ENCODE assay signal across 9 mouse cellular contexts in genomic region chr13:68572966-68573913, GRCm38 (mm10). TPM values are rescaled to one million over a fixed set of nuclear protein-coding genes. Genes with fewer than 3 reads are reported as not detected.
DNase-seq lines count a peak whose midpoint lies in the region; ATAC-seq lines count a peak whose summit lies in the region.
"Had no signal": no experiment of that assay in that cellular context is flagged by ENCODE, and none has a peak within 500 bp of the region (broad histone marks: within the 10 kb centered on the region; RNA-seq: fewer than 3 reads in every experiment).

No protein-coding gene starts in this region.

- H3K4me3 ChIP-seq in midbrain, embryonic 13.5 days (replicated peaks), result no peak overlapping the region
- H3K4me3 ChIP-seq in midbrain, embryonic 14.5 days (replicated peaks; ENCODE audit: low read depth, low read length), result no peak overlapping the region
- no peak overlapping the region for H3K4me3 ChIP-seq in embryonic facial prominence, embryonic 11.5 days (ENCODE audit: low read depth, low read length)
- H3K4me3 ChIP-seq in kidney, embryonic 16.5 days (ENCODE audit: low read length), result no peak overlapping the region
- H3K4me3 ChIP-seq in stomach, embryonic 15.5 days (replicated peaks), result no peak overlapping the region

- no peak overlapping the region for H3K4me2 ChIP-seq in midbrain, embryonic 13.5 days (replicated peaks)
- no peak overlapping the region for H3K4me2 ChIP-seq in midbrain, embryonic 14.5 days (ENCODE audit: low read length)
- no peak overlapping the region for H3K4me2 ChIP-seq in embryonic facial prominence, embryonic 11.5 days (ENCODE audit: low read depth, low read length)
- H3K4me2 ChIP-seq in kidney, embryonic 16.5 days (replicated peaks; ENCODE audit: low read depth, low read length), result no peak overlapping the region
- H3K4me2 ChIP-seq in stomach, embryonic 15.5 days, result no peak overlapping the region

- whole genome bisulfite sequencing in midbrain, embryonic 13.5 days, result 59% methylated on average over 10 of the region's 10 CpGs
- 70% methylated on average over 10 of the region's 10 CpGs for WGBS in midbrain, embryonic 14.5 days
- WGBS in embryonic facial prominence, embryonic 11.5 days, result 61% methylated on average over 10 of the region's 10 CpGs
- WGBS in kidney, embryonic 16.5 days, result 35% methylated on average over 10 of the region's 10 CpGs
- 59% methylated on average over 10 of the region's 10 CpGs for WGBS in stomach, embryonic 15.5 days

- no peak overlapping the region for H3K9ac ChIP-seq in midbrain, embryonic 13.5 days (replicated peaks)
- H3K9ac ChIP-seq in midbrain, embryonic 14.5 days (replicated peaks; ENCODE audit: low read length), result no peak overlapping the region
- no peak overlapping the region for H3K9ac ChIP-seq in embryonic facial prominence, embryonic 11.5 days (replicated peaks; ENCODE audit: low read length)
- H3K9ac ChIP-seq in kidney, embryonic 16.5 days (replicated peaks; ENCODE audit: low read length), result peak overlapping the region; percentile 50; the same call in 1 of the 2 replicates
- no peak overlapping the region for H3K9ac ChIP-seq in stomach, embryonic 15.5 days

- no peaks in the 10 kb centered on the region for H3K27me3 ChIP-seq in midbrain, embryonic 13.5 days
- H3K27me3 ChIP-seq in midbrain, embryonic 14.5 days (ENCODE audit: control insufficient read depth, insufficient read depth, low read length), result no peaks in the 10 kb centered on the region
- no peaks in the 10 kb centered on the region for H3K27me3 ChIP-seq in embryonic facial prominence, embryonic 11.5 days (ENCODE audit: control insufficient read depth, insufficient read depth, low read length)
- no peaks in the 10 kb centered on the region for H3K27me3 ChIP-seq in kidney, embryonic 16.5 days (ENCODE audit: insufficient read depth, low read length)
- no peaks in the 10 kb centered on the region for H3K27me3 ChIP-seq in stomach, embryonic 15.5 days (replicated peaks)

- H3K27ac ChIP-seq in midbrain, embryonic 13.5 days, result 0 out of 2 replicates have a peak overlapping the region, but pooled peaks have one; percentile 1
- H3K27ac ChIP-seq in midbrain, embryonic 14.5 days (replicated peaks; ENCODE audit: low read depth, low read length), result no peak overlapping the region
- H3K27ac ChIP-seq in embryonic facial prominence, embryonic 11.5 days (replicated peaks; ENCODE audit: low read depth, low read length), result no peak overlapping the region
- H3K27ac ChIP-seq in kidney, embryonic 16.5 days (ENCODE audit: low read length), result peak overlapping the region; percentile 90
- peak overlapping the region; percentile 54 for H3K27ac ChIP-seq in stomach, embryonic 15.5 days

- ATAC-seq in midbrain, embryonic 13.5 days, result peak; percentile 32
- ATAC-seq in midbrain, embryonic 14.5 days (ENCODE audit: low FRiP score, low TSS enrichment), result no peak
- ATAC-seq in embryonic facial prominence, embryonic 11.5 days (replicated peaks; ENCODE audit: insufficient number of reproducible peaks, low FRiP score, low TSS enrichment, low read depth), result peak; percentile 53; the same call in 1 of the 2 replicates
- peak; percentile 90 for ATAC-seq in kidney, embryonic 16.5 days (ENCODE audit: low FRiP score, low TSS enrichment)
- ATAC-seq in stomach, embryonic 15.5 days (ENCODE audit: insufficient read depth, low FRiP score, low read depth), result peak; percentile 61; the same call in 1 of the 2 replicates

- H3K9me3 ChIP-seq in midbrain, embryonic 13.5 days, result no peaks in the 10 kb centered on the region
- no peaks in the 10 kb centered on the region for H3K9me3 ChIP-seq in midbrain, embryonic 14.5 days (ENCODE audit: control insufficient read depth, low read length)
- H3K9me3 ChIP-seq in embryonic facial prominence, embryonic 11.5 days (replicated peaks; ENCODE audit: control insufficient read depth, low read length), result no peaks in the 10 kb centered on the region
- no peaks in the 10 kb centered on the region for H3K9me3 ChIP-seq in kidney, embryonic 16.5 days (ENCODE audit: low read length)
- no peaks in the 10 kb centered on the region for H3K9me3 ChIP-seq in stomach, embryonic 15.5 days

- no peaks in the 10 kb centered on the region for H3K4me1 ChIP-seq in midbrain, embryonic 13.5 days (replicated peaks)
- H3K4me1 ChIP-seq in midbrain, embryonic 14.5 days (ENCODE audit: control insufficient read depth, insufficient read depth, low read length), result no peaks in the 10 kb centered on the region
- H3K4me1 ChIP-seq in embryonic facial prominence, embryonic 11.5 days (ENCODE audit: control insufficient read depth, insufficient read depth, low read length), result no peaks in the 10 kb centered on the region
- H3K4me1 ChIP-seq in kidney, embryonic 16.5 days (ENCODE audit: insufficient read depth, low read length), result peaks cover 23% of the 10 kb centered on the region
- no peaks in the 10 kb centered on the region for H3K4me1 ChIP-seq in stomach, embryonic 15.5 days

- DNase-seq in midbrain, embryonic 14.5 days, result no peak
- DNase-seq in embryonic facial prominence, embryonic 11.5 days (ENCODE audit: low spot score), result peak; percentile 46
- no peak for DNase-seq in cerebellum, adult 9-10 months
- no peak for DNase-seq in cerebellum, adult 11-12 months

- peaks cover 65% of the 10 kb centered on the region for H3K36me3 ChIP-seq in midbrain, embryonic 13.5 days
- H3K36me3 ChIP-seq in midbrain, embryonic 14.5 days (ENCODE audit: control insufficient read depth, insufficient read depth, low read length), result peaks cover 55% of the 10 kb centered on the region
- peaks cover 5% of the 10 kb centered on the region for H3K36me3 ChIP-seq in embryonic facial prominence, embryonic 11.5 days (replicated peaks; ENCODE audit: control insufficient read depth, insufficient read depth, low read depth, low read length)
- peaks cover 57% of the 10 kb centered on the region for H3K36me3 ChIP-seq in kidney, embryonic 16.5 days (ENCODE audit: insufficient read depth, low read length)
- peaks cover 29% of the 10 kb centered on the region for H3K36me3 ChIP-seq in stomach, embryonic 15.5 days

RNA-seq across cellular contexts. Expression of gene Mtrr, which starts 8.7 kb away (rescaled TPM):
- polyA plus RNA-seq in midbrain, embryonic 13.5 days (2015; fragmentation: Nextera tagmentation; extraction: Ambion mirVana), result 13.5 and 16.0 TPM in 2 replicates
- 10.2 and 13.5 TPM in 2 replicates for polyA plus RNA-seq in midbrain, embryonic 14.5 days (2014; fragmentation: Nextera tagmentation; extraction: Ambion mirVana)
- polyA plus RNA-seq in embryonic facial prominence, embryonic 11.5 days (2014; fragmentation: Nextera tagmentation; extraction: Ambion mirVana), result 16.5 and 18.0 TPM in 2 replicates
- polyA plus RNA-seq in kidney, embryonic 16.5 days (2015; fragmentation: Nextera tagmentation; extraction: Ambion mirVana), result 21.7 and 23.7 TPM in 2 replicates
- 17.2 and 20.5 TPM in 2 replicates for polyA plus RNA-seq in stomach, embryonic 15.5 days (2015; fragmentation: Nextera tagmentation; extraction: Ambion mirVana)

RNA-seq across cellular contexts. Expression of gene Fastkd3, which starts 8.8 kb away (rescaled TPM):
- 22.9 and 27.8 TPM in 2 replicates for polyA plus RNA-seq in midbrain, embryonic 13.5 days (2015; fragmentation: Nextera tagmentation; extraction: Ambion mirVana)
- 25.0 and 27.3 TPM in 2 replicates for polyA plus RNA-seq in midbrain, embryonic 14.5 days (2014; fragmentation: Nextera tagmentation; extraction: Ambion mirVana)
- 42.8 and 44.7 TPM in 2 replicates for polyA plus RNA-seq in embryonic facial prominence, embryonic 11.5 days (2014; fragmentation: Nextera tagmentation; extraction: Ambion mirVana)
- 33.9 and 34.3 TPM in 2 replicates for polyA plus RNA-seq in kidney, embryonic 16.5 days (2015; fragmentation: Nextera tagmentation; extraction: Ambion mirVana)
- 28.4 TPM in 2 replicates for polyA plus RNA-seq in stomach, embryonic 15.5 days (2015; fragmentation: Nextera tagmentation; extraction: Ambion mirVana)

RNA-seq across cellular contexts. Expression of gene 1700001L19Rik, which starts 24.0 kb away (rescaled TPM):
- 2.4 and 2.6 TPM in 2 replicates for polyA plus RNA-seq in midbrain, embryonic 13.5 days (2015; fragmentation: Nextera tagmentation; extraction: Ambion mirVana)
- polyA plus RNA-seq in midbrain, embryonic 14.5 days (2014; fragmentation: Nextera tagmentation; extraction: Ambion mirVana), result 4.6 and 9.5 TPM in 2 replicates
- polyA plus RNA-seq in embryonic facial prominence, embryonic 11.5 days (2014; fragmentation: Nextera tagmentation; extraction: Ambion mirVana), result 0.67 and 0.86 TPM in 2 replicates
- polyA plus RNA-seq in kidney, embryonic 16.5 days (2015; fragmentation: Nextera tagmentation; extraction: Ambion mirVana), result 0.35 and 0.49 TPM in 2 replicates
- 0.13 and 0.21 TPM in 2 replicates for polyA plus RNA-seq in stomach, embryonic 15.5 days (2015; fragmentation: Nextera tagmentation; extraction: Ambion mirVana)
- polyA plus RNA-seq: liver, embryonic 16.5 days; small intestine, adult 2 months had no signal

Comparison
In these comparisons a context has a peak if more than half of its experiments do, and no peak if none do; other contexts are left out.
1. H3K27ac ChIP-seq: peak in midbrain, embryonic 13.5 days (single experiment), kidney, embryonic 16.5 days (single experiment) and stomach, embryonic 15.5 days (single experiment); none in midbrain, embryonic 14.5 days (single experiment) and embryonic facial prominence, embryonic 11.5 days (single experiment).